Mouse (Mus musculus) kidney, postnatal 4 days (tissue): Measurements from ENCODE around the gene Zfp408.

Experiments
- DNase-seq, 2 experiments: peaks; one replicate each; pipeline ENCODE4 v3.0.0; 2021; ENCODE audit warnings: mixed read lengths in 2 of 2

Gene Zfp408

DNA sequence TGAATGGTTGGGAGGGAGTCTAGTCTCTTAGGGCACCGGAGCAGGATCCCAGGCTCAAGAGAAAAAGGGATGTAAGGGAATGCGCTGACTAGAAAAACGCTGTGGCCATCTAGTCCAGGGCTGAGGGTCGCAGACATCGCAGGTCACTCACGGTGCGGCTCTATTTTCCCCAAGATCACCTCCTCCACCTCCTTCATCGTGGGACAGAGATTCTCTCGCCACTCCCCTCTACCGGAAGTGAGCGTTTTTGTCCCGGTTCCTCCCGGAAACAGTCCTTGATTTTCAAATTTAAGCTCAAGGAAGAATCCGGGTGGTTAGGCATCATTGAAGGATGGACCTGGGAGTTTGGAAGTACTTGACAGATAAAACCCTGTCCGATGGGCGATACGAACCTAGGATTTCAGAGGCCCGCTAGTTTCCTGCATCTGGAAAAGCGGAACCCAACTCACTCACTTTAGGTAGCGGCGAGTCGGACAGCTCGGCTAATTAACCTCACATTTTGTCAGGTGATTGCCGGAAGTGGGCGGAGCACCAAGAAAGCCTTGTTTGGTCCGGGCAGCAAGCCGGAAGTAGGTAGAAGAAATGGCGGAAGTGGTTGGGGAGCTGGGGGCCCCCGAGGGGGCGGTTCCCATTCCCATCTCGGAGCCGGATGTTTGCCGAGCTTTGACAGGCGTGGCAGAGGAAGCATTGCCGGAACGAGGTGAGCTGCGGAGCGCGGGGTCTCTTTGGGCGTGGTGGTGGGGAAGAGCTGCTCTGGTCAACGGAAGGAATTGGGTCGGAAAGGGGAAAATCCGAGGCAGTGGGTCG is at the start of gene Zfp408, which contains the start of gene Arhgap1:
Gene Zfp408, minus strand, starts transcription at position 239 of the 807 bp plus-strand sequence.
Gene Arhgap1, plus strand, starts transcription at position 308 of the 807 bp plus-strand sequence.
- peak; percentile 98 to 99 for DNase-seq

DNA sequence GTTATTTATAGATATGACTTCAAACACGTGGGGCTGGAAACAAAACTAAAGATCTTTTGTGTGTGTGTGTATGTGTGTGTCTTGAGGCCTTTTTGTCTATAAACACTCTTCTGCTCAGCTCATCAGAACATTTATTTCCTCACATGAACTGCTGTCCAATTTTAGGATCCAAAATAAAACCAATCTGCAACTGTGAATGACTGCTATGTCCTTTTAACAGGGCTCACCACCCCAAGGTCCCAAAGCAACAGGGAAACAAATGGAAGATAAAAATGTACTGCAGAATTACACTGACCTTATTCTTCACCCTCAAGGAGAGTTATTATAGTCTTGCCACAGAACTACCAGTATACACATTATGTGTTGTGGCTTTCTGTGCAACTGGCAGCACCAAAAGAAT is 49.6 kb upstream of the Zfp408 start:
- DNase-seq, result no peak

DNA sequence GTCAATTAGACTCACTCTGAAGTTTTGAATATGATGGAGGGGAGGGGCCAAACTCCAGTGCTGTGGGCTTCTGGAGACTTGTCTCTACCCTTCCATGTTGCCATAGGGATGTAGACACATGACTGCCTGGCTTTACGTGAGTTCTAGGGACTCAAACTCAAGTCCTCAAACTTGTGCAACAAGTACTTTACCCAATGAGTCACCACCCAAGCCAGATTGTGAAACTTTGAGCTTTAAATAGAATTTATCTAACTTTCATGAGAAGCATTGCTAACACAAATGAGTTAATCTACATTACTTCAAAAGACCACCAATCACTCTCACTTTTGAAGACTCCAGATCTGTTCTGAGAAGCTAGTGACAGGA is 46.6 kb upstream of the Zfp408 start:
- no peak for DNase-seq

DNA sequence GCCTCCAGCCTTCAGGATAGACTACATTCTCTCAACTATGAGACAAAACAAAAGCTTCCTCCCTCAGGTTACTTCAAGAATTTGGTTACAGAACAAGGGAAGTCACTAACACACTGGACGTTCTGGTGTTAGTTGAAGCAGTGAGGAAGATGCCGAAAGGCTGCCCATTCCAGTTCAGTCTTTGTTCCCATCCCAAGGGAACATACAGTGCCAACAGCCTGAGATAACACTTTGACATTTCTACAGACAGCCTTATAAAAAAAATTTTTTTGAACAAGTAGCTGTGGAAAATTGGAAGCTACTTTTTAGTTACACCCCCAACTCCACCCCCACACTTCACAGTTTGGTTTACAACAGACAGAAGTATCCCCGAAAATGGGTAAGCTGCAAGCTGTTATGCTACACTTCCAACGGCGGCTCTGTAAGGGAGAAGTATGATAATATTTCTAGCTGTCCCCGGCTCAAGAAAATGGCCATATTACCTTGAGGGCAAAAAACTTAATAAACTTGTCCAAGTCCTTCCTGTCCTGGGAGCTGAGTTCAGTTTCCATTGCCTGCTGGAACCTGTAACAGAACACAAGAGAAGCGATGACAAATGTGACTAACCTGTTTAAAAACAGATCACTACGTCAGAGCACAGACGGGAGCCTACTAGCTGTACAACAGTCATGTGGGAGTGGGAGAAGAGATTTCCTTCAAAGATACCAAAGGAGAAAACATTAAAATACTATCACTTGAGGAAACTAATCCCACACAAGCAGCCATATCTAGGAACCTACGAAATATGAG is 46.0 kb upstream of the Zfp408 start:
- DNase-seq, result no peak

DNA sequence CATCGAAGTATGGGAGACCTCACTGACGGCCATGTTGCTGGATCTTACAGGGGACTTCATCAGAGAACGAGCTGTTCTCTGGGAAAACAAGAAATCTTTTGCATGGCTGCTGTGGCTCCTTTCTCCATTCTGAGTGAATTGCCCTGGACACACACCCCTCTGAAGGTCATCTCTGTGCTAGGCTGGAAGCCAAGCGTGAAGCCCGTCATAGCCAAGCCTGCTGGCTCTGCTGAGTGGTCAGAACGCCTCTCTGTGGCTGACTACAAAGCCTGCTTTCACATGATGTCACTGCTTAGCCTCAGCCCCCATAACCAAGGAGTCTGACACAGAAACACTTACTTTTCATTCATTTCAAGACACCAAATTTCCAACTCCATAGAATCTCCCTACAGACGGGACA is 39.9 kb upstream of the Zfp408 start:
- no peak for DNase-seq

DNA sequence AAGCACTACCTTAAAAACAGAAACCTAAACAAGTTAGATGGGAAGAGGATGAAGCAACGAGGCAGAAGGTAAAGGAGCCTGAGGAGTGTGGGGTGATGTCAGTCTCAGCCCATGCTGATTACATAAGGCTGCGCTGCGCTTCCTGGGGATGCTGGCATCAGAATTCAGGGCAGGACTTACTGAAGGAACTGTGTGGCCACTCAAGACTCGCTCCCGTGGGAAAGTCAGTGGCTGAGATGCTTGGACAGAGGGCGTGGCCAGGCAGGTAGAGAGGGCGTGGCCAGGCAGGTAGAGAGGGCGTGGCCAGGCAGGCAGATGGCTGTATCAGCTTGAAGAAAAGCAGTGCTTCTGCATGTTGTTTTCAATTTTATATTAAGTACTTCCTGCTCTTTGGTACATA is 34.3 kb upstream of the Zfp408 start:
- no peak for DNase-seq

DNA sequence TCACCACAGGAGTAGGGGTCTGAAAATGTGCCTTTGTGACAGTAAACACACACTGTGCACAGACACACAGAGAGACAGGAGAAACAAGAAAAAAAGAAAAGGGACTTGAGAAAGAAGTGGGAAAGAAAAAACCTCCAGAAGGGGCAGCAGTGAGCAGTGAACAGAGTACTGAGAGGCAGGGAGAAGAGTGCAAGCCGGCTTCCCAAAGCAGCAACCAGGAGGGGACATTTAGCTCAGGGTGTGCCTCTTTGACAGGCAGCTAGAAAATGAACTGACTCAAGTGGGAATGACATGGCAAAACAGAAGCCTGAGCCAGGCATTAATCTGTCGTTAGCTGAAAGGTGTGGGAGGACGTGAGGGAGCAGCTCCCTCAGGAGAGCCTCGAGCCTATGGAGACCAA is 33.3 kb upstream of the Zfp408 start:
- DNase-seq, result peak; percentile 56 to 71

DNA sequence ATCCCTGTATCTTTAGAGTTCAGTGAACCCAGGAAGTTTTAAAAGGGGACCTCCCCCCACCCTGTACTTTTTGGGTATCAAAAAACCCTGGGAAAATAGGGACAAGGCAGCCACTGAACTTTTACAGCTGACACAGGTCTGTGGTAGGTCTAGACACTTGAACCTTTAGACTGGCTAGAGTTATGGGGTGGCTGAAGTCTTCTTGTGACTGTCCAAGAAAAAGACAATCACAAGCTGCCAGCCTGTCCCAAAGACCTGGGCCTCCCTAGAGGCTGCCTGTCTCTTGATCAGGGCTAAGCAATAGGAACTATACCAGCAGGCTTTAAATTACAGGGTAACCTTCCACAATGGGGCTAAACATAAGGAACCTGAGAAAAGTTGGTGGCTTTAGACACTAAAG is 27.4 kb upstream of the Zfp408 start:
- no peak for DNase-seq

DNA sequence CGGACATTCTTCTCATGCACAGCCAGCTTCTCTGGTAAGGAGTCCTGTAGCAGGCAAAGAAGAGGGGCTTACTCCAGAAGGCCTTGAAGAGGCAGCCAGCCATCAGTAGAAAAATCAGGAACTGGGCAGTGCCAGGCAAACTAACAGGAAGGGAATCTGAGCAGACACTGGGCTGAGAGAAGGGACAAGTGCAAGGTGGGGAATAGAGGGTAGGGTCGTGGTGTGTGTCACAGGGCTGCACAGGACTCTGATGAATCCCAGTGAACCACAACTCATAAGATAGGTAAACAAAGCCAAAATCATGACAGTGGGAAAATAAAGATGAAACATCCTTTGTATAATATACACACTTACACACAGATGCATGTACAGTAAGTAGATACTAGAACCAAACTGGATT is 26.8 kb upstream of the Zfp408 start:
- DNase-seq, result no peak

DNA sequence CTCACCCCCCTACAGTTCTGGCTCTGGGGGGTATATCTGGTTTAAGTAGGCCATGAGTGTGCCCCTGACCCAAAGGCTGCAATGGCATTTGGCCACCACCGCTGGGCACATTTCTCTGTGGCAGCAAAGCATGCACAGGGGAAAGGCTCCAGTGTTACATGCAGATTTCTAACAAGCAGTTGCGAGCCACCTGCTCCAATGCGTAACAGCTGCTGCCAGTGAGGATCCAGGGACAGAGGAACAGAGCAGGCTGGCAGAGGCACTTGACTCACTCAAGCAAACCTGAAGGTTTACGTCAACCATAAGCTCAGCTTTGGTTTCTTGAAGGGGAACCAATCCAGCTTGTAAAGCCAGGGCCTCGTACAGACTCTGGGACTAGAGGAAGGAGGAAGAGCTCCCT is 25.3 kb upstream of the Zfp408 start:
- no peak for DNase-seq

DNA sequence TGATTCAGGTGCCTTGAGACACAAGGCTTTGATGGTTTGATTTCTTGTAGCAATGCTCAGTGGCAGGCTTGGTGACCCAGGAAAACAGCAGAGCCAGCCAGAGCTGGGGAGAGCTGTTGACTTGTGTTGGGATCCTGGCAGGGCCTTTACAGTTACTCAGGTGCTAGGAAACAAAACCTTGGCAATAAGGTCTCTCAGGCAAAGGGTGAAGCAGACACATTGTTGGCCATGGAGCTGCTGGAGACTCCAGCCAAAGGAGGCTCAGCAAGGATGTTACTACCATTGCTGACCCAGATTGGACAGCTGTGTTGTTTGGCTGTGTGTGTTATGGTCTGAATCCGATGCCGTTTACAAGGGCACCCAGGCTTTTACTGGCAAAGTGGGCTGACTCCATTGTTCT is 24.0 kb upstream of the Zfp408 start:
- no peak for DNase-seq

DNA sequence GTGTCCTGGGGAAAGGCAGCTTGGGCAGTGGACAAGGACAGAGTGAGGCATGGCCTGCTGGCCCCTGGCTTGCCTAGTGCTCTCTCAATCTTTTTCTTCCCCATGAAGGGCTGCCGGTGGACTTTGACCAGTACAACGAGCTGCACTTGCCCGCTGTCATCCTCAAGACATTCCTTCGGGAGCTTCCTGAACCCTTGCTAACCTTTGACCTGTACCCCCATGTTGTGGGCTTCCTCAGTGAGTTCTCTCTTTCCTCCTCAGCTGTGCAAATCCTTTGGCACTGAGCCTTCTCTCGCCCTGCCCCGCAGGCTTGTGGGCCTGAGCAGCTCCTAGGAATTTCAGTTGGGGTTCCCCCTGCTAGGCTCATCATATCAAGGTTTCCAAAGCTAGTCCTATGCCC is 20.4 kb upstream of the Zfp408 start:
- DNase-seq, result no peak

DNA sequence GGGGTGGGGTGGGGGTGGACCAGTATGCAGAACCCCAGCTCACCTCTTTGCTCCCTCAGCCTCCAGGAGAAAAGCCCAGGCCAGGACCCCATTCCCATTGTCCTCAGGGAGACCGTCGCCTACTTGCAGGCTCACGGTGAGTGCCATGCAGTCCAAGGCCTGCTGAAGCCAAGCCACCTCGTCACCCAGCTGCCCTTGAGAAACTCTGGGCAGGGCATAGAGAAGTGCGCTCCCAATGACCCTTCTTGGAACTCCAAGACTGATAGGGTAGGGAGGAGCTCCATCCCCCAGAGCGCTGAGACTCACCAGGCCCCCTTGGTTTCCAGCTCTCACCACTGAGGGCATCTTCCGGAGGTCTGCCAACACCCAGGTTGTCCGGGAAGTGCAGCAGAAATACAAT is 19.7 kb upstream of the Zfp408 start:
- DNase-seq, result no peak

DNA sequence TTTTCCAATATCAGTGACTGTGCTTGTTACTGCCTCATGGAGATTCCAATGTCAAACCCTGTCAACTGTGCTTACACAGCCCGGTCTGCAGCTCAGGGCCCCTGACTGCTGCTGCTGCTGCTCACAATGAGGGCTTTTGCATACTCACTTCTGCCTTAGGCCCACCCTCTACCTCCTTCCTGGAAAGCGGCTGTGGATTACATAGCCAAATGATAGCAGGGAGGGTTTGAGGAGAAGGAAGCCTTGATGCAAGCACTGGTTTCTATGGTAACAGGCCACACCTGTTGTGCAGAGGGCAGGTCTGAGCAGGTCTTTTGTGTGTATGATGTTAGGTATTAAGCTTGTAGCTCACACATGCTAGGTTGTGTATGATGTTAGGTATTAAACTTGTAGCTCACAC is 18.2 kb upstream of the Zfp408 start:
- no peak for DNase-seq

DNA sequence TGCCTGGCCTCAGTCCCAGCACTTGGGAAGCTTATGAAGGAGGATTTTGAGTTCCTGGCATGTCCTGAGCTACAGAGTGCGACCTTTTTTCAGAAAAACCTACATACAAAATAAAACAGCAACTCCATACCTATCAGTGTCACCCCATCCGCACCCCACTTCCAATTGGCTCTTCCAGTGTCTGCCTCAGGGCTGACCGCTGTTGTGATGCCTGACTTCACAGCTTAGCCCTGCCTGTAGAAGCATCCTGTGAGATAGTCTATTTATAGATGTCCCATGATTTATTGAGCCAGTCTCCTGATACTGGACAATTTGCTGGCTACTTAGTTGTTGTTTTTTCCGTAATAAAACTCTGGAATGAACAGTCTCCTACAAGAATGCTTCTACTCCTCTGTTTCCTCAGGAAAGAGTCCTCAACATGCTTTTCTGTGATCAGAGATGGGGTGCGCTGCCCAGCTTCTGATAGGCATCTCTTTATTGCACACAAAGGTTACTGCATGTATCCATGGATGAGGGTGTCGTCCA is 16.9 kb upstream of the Zfp408 start:
- DNase-seq, result no peak

DNA sequence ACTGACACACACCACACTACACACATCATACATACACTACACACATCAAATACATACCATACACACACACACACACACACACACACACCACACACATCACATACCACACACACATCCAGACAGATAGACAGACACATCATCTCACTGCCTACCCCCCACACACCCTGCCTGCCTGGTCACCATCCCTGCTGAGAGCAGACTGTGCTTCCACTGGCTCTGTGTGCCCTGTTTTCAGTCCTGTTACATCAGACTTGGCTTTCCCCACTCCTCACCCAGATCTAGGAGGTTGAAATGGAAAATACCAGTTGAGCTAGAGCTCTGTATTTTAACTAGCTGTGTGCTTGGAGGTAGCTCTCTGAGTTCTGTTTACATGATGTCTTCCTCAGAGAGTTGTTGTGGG is 15.2 kb upstream of the Zfp408 start:
- DNase-seq, result no peak

DNA sequence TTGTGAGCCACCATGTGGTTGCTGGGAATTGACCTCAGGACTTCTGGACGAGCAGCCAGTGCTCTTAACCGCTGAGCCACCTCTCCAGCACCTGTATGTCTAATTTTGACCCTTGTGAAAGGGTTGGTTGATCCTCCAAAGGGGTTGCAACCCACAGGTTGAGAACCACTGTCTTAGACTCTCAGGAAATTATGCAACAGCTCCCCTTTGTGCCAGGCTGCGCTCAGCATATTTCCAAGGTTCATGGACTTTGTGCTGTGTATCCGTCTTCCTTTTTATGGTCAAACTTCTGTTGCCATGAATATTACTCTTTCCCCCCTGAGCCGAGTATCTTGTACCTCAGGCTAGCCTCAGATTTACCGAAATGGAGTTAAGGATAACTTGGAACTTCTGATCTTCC is 11.4 kb upstream of the Zfp408 start:
- DNase-seq, result no peak

DNA sequence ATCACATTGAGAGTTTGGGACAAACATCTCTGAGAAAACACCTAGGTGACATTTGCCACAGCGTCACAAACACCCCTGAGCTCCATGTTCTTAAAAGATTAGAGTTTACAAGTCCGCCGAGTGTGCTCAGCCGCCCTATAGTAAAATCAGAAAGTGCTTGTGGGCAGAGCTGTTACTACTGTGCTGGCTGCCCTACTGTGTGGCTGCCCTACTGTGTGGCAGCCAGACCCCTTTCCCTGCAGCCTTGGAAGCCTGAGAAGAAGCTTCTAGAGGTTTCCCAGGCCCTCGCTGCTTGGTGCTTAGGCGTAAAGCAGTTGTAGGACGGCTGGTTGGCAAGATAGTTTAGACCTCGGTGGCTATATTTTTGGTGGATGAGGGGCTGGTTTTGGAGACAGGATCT is 10.1 kb upstream of the Zfp408 start:
- DNase-seq, result no peak

DNA sequence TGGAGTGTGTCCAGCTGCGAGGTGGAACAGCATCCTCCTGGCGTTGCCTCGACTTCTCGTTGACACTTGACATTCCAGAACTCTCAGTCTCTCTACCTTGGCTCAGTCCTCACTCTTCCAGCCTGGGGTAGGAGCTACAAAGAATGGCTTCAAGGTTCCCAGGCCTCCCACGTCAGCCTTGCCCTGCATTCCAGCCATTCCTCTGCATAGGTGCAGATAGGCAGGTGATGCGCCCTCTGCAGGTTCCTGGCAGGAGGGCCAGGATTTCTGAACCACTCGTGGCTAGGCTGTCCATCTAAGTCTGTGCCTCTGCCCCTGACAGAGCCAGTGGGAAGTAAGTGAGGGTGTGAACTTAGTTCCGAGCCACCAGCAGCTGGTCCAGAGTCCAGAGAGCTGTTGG is 7.2 kb upstream of the Zfp408 start:
- DNase-seq, result peak; percentile 39 to 58

DNA sequence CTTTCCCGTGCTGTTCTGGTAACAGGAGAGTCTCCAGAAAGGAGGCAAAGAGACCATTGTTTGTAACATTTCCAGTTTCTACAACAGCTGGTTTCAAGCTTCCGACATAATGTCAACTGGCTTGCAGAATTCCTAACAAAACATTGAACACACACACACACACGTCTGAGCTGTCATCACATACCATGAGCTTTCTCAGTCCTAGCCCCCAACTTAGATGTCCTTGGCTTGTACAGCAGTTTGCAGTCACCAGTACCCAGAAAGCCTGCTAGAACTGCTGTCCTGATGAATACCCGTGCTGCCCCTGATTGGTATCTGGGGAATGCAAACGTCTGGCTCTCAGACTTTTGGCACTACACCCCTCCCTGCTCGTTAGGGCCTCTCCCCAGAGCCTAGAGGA is 6.2 kb upstream of the Zfp408 start:
- DNase-seq, result no peak

DNA sequence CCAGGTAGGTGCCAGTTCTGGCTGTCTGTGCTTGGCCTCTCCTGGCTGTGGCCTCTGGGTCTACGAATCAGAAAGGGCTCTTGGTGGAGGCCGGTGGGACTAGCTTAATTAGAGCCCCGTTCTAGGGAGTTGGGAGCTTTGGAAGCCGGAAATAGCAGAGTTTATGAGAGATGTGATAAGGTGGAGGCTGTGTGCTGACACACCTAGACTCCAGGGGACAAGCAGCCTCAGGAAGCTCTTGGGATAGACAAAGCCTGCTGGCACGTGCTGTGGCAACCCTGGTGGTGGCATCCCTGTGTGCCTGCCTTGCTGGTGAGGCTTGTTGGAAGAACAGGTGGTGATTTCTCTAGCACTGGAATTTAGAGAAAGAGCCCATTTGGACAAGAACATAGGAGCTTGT is 5.8 kb upstream of the Zfp408 start:
- DNase-seq, result no peak

DNA sequence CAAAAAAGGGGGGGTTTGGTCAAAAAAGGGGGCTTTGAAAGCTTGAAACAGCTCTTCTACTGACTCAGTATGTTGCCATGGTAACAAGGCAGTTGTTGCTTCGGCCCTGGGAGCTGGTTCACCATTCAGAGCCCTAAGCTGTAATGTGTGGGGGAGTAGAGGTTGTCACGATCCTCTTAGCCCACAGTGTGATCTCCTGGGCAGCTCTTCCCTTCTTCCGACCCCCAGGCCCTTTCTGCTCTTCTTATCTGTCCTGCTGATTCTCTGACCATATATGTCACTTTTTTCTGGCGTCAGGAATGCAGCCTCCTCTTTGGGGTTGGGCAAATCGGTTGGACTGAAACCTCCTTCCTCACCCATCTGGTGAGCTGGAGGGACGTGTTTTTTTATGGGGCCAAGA is 3.3 kb upstream of the Zfp408 start:
- DNase-seq, result no peak

DNA sequence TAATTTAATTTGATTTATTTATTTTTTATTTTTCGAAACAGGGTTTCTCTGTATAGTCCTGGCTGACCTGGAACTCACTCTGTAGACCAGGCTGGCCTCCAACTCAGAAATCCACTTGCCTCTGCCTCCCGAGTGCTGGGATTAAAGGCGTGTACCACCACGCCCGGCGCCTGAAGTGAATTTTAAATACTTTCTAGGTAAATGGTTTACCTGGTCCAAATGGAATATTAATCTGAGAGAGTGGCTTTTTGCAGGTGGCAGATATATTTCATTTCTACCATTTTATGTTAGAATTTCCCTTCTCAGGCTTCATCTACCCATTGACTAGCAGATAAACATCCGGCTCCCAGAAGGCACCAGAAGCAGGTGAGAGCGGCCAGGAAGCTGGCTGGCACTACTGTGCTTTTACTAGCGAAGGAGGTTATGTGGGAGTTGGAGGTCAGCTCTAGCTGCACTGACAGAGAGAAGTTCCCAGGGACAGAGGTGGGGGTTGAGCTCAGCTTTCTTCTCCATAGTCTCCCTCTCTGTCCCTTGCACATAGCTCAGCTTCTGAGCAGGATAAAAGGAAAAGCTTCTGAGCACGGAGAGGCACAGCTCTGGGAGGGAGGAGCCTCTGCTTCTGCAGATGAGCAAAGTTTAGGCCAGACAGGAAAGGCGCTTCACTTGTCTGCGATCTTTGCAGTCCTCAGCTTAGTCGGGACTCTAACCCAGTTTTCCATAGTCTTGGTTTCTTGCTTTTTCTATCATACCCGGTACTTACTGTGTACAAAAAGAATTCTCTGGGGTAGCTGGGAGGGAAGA is 2.1 kb upstream of the Zfp408 start:
- DNase-seq, result peak in 1 of 2 experiments; percentile 33
